Mouse (Mus musculus): ENCODE measurements around the gene Trim28. TPM values are rescaled to one million over a fixed set of nuclear protein-coding genes. Genes with fewer than 3 reads are reported as not detected.

Gene Trim28
- polyA plus RNA-seq, 1 experiment from 2014 or later, result 251 TPM

- peaks cover 12% of the 10 kb centered on the region for H3K4me1 ChIP-seq (ENCODE audit: control insufficient read depth, insufficient read depth, low read length)
- H3K27ac ChIP-seq (ENCODE audit: low read depth, low read length), result no peak overlapping the region
- peaks cover 32% of the 10 kb centered on the region for H3K36me3 ChIP-seq (ENCODE audit: control insufficient read depth, insufficient read depth, low read length)
- H3K4me2 ChIP-seq (ENCODE audit: low read depth, low read length), result no peak overlapping the region
- WGBS, result 96% methylated on average over 25 of the region's 25 CpGs
- H3K9ac ChIP-seq (replicated peaks; ENCODE audit: low read depth, low read length), result no peak overlapping the region
- no peaks in the 10 kb centered on the region; the same call in 1 of the 2 replicates for H3K27me3 ChIP-seq (ENCODE audit: control insufficient read depth, insufficient read depth, low read length)
- H3K9me3 ChIP-seq (ENCODE audit: control insufficient read depth, low read length), result no peaks in the 10 kb centered on the region
- no peak overlapping the region for H3K4me3 ChIP-seq (ENCODE audit: low read depth, low read length)
- no peak for ATAC-seq (ENCODE audit: low read depth)
Observed at GRCm38 (mm10) chr7:12970906-12971305, 28.0 kb upstream of the Trim28 start.

DNA sequence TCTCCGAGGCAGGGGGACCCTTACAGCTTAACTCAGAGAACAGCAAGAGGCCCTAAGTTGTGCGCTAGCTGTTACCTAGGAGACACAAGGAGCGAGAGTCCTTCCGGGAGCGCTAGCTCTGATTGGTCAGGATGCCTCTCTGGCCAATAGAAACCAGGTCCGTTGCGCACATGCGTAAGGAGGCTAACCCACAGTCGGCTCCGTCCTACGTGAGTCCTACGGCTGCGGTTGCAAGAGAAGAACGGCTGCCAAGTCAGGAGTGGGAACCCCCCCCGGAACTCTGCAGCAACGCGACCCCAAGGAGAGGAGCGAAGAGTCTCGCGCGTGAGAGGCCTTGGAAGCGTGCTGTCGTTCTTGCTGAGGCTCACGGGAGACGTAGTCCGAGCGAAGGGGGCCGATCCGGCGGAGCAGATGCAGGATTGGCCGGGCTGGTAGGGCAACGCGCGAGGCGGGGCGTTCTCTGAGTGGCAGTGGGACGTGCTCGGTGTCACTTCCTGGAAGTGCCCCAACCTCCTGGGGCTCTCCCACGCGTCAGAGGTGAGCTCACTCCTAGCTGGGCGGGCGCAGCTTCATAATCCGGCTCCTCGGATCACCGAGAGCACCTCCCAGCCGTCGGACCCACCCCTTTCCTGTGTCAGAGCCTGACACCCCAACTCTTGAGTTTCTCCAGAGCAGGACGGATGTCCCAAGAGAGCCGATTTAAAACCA lies 21.1 kb upstream of the Trim28 start, which contains the start of gene Zfp446:
Zfp446 (plus strand) TSS at position 167 of the 708 bp plus-strand sequence.
- Histone ChIP-seq H3K27ac (ENCODE audit: low read depth, low read length) (peak within 1 kb of the TSS; percentile 82), H3K4me1 (ENCODE audit: control insufficient read depth, insufficient read depth, low read length) (peaks cover 6% of the 10 kb centered on the region; the same call in 1 of the 2 replicates), H3K9ac (replicated peaks; ENCODE audit: low read depth, low read length) (peak within 1 kb of the TSS; percentile 63), H3K27me3 (ENCODE audit: control insufficient read depth, insufficient read depth, low read length) (no peaks in the 10 kb centered on the region), H3K9me3 (ENCODE audit: control insufficient read depth, low read length) (no peaks in the 10 kb centered on the region), H3K4me2 (ENCODE audit: low read depth, low read length) (peak within 1 kb of the TSS; percentile 71), H3K36me3 (ENCODE audit: control insufficient read depth, insufficient read depth, low read length) (no peaks in the 10 kb centered on the region), H3K4me3 (ENCODE audit: low read depth, low read length) (peak within 1 kb of the TSS; percentile 43)
- ATAC-seq (ENCODE audit: low read depth), result peak; percentile 99
- under 1% methylated on average over 49 of the region's 49 CpGs for WGBS

DNA sequence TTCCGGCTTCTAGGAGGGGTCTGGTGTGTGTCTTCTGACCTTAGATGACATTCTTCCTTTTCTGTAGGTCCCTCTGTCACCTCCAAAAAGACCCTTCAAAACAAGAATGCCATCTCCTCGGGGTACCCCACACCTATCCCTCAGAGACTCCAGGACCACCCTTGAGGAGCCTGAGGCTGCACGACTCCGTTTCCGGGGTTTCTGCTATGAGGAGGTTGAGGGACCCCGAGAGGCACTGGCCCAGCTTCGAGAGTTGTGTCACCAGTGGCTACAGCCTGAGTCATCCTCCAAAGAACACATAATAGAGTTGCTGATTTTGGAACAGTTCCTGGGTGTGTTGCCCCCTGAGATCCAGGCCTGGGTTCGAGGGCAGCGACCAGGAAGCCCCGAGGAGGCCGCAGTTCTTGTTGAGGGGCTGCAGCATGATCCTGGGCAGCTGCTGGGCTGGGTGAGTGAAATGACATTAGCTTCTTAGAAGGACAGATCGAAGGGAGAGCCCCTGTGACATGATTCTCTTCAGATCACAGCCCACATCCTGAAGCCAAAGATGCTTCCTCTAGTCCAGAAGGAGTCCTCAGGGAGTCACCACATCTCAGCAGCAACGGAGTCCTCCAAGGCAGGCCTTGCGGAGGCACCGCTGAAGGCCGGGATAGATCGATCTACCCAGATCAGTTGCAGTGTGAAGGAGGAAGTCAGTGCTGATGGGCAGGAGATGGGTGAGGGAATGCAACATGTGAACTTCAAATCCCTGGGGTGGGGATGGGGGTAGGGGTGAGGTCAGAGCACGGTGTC lies 19.8 kb upstream of the Trim28 start:
- Histone ChIP-seq H3K9me3 (ENCODE audit: control insufficient read depth, low read length) (no peaks in the 10 kb centered on the region), H3K4me3 (ENCODE audit: low read depth, low read length) (0 out of 2 replicates have a peak overlapping the region, but pooled peaks have one; percentile 43), H3K36me3 (ENCODE audit: control insufficient read depth, insufficient read depth, low read length) (no peaks in the 10 kb centered on the region), H3K4me2 (ENCODE audit: low read depth, low read length) (peak overlapping the region; percentile 71; the same call in 1 of the 2 replicates), H3K9ac (replicated peaks; ENCODE audit: low read depth, low read length) (peak overlapping the region; percentile 63; the same call in 1 of the 2 replicates), H3K4me1 (ENCODE audit: control insufficient read depth, insufficient read depth, low read length) (peaks cover 6% of the 10 kb centered on the region; the same call in 1 of the 2 replicates), H3K27ac (ENCODE audit: low read depth, low read length) (peak overlapping the region; percentile 82; the same call in 1 of the 2 replicates), H3K27me3 (ENCODE audit: control insufficient read depth, insufficient read depth, low read length) (no peaks in the 10 kb centered on the region)
- WGBS, result 84% methylated on average over 18 of the region's 18 CpGs
- no peak for ATAC-seq (ENCODE audit: low read depth)

DNA sequence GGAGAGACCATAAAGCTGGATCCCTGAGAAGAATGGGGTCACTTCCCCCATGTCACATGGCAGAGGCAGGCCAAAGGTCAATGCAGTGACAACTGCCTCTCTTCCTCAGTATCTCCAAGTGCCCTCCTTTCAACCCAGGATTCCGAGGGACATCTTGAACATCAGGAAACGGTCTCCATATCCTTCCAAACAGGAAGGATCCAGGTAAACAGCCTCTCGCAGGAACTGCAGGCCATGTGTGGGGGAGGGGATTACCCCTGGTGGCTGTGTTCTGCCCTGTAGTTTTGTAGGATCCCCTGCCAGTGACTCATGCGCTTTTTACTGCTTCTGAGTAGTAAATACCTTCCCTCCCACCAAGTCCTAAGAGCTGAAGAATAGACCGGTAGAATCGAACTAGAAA lies 19.1 kb upstream of the Trim28 start:
- no peaks in the 10 kb centered on the region for H3K36me3 ChIP-seq (ENCODE audit: control insufficient read depth, insufficient read depth, low read length)
- H3K4me1 ChIP-seq (ENCODE audit: control insufficient read depth, insufficient read depth, low read length), result peaks cover 6% of the 10 kb centered on the region; the same call in 1 of the 2 replicates
- no peak overlapping the region for H3K4me2 ChIP-seq (ENCODE audit: low read depth, low read length)
- H3K4me3 ChIP-seq (ENCODE audit: low read depth, low read length), result no peak overlapping the region
- no peaks in the 10 kb centered on the region for H3K27me3 ChIP-seq (ENCODE audit: control insufficient read depth, insufficient read depth, low read length)
- no peak overlapping the region for H3K27ac ChIP-seq (ENCODE audit: low read depth, low read length)
- no peaks in the 10 kb centered on the region for H3K9me3 ChIP-seq (ENCODE audit: control insufficient read depth, low read length)
- WGBS, result 37% methylated on average over 6 of the region's 6 CpGs
- no peak for ATAC-seq (ENCODE audit: low read depth)
- H3K9ac ChIP-seq (replicated peaks; ENCODE audit: low read depth, low read length), result no peak overlapping the region

DNA sequence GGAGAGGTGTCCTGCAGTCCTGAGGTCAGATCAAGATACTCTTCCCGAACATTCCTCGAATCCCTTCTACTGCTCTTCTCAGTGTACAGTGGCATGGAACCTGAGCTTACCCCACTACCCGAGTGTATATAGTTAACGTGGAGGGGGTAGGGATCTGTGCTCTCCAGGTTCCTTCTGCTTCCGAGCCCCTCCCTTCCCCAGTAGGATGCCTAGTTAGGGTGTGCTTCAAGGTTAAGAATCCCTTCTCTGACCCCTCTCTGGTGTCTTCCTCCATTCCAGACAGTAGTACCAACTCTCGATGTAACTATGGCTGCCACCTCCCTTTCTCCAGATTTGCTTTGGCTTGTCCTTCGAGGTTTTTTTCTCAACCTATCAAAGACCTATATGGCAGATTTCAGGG lies 18.6 kb upstream of the Trim28 start:
- Histone ChIP-seq H3K4me2 (ENCODE audit: low read depth, low read length) (no peak overlapping the region), H3K36me3 (ENCODE audit: control insufficient read depth, insufficient read depth, low read length) (no peaks in the 10 kb centered on the region), H3K27me3 (ENCODE audit: control insufficient read depth, insufficient read depth, low read length) (no peaks in the 10 kb centered on the region), H3K9me3 (ENCODE audit: control insufficient read depth, low read length) (no peaks in the 10 kb centered on the region), H3K27ac (ENCODE audit: low read depth, low read length) (no peak overlapping the region), H3K4me1 (ENCODE audit: control insufficient read depth, insufficient read depth, low read length) (peaks cover 6% of the 10 kb centered on the region; the same call in 1 of the 2 replicates), H3K9ac (replicated peaks; ENCODE audit: low read depth, low read length) (no peak overlapping the region), H3K4me3 (ENCODE audit: low read depth, low read length) (no peak overlapping the region)
- 88% methylated on average over 7 of the region's 7 CpGs for WGBS
- no peak for ATAC-seq (ENCODE audit: low read depth)

DNA sequence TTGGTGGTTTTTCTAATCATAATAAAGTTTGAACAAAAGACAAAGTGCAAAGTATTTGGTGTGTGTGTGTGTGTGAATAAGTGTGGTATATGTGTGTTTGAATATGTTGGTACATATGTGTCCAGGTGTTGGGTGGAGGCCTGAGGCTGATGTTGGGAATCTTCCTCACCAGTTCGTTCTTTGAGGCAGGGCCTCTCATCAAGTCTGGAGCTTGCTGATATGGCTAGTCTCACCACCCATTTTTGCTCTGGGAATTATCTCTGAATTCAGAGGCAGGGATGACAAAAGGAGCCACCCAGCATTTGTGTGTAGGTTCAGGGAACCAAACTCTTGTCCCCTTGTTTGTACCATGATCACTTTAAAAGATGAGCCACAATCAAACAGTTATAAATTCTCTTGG lies 13.2 kb upstream of the Trim28 start:
- 81% methylated on average over 1 of the region's 1 CpGs for WGBS
- Histone ChIP-seq H3K4me2 (ENCODE audit: low read depth, low read length) (no peak overlapping the region), H3K9me3 (ENCODE audit: control insufficient read depth, low read length) (no peaks in the 10 kb centered on the region), H3K4me1 (ENCODE audit: control insufficient read depth, insufficient read depth, low read length) (no peaks in the 10 kb centered on the region), H3K27ac (ENCODE audit: low read depth, low read length) (no peak overlapping the region), H3K4me3 (ENCODE audit: low read depth, low read length) (no peak overlapping the region), H3K27me3 (ENCODE audit: control insufficient read depth, insufficient read depth, low read length) (no peaks in the 10 kb centered on the region), H3K9ac (replicated peaks; ENCODE audit: low read depth, low read length) (no peak overlapping the region), H3K36me3 (ENCODE audit: control insufficient read depth, insufficient read depth, low read length) (no peaks in the 10 kb centered on the region)
- ATAC-seq (ENCODE audit: low read depth), result no peak

- no peak overlapping the region for H3K27ac ChIP-seq (ENCODE audit: low read depth, low read length)
- no peaks in the 10 kb centered on the region for H3K27me3 ChIP-seq (ENCODE audit: control insufficient read depth, insufficient read depth, low read length)
- H3K4me3 ChIP-seq (ENCODE audit: low read depth, low read length), result no peak overlapping the region
- no peak overlapping the region for H3K4me2 ChIP-seq (ENCODE audit: low read depth, low read length)
- no peak for ATAC-seq (ENCODE audit: low read depth)
- no peaks in the 10 kb centered on the region for H3K36me3 ChIP-seq (ENCODE audit: control insufficient read depth, insufficient read depth, low read length)
- H3K4me1 ChIP-seq (ENCODE audit: control insufficient read depth, insufficient read depth, low read length), result no peaks in the 10 kb centered on the region
- 90% methylated on average over 8 of the region's 8 CpGs for WGBS
- no peak overlapping the region for H3K9ac ChIP-seq (replicated peaks; ENCODE audit: low read depth, low read length)
- no peaks in the 10 kb centered on the region for H3K9me3 ChIP-seq (ENCODE audit: control insufficient read depth, low read length)
Observed at GRCm38 (mm10) chr7:12986906-12987305, 12.0 kb upstream of the Trim28 start.

DNA sequence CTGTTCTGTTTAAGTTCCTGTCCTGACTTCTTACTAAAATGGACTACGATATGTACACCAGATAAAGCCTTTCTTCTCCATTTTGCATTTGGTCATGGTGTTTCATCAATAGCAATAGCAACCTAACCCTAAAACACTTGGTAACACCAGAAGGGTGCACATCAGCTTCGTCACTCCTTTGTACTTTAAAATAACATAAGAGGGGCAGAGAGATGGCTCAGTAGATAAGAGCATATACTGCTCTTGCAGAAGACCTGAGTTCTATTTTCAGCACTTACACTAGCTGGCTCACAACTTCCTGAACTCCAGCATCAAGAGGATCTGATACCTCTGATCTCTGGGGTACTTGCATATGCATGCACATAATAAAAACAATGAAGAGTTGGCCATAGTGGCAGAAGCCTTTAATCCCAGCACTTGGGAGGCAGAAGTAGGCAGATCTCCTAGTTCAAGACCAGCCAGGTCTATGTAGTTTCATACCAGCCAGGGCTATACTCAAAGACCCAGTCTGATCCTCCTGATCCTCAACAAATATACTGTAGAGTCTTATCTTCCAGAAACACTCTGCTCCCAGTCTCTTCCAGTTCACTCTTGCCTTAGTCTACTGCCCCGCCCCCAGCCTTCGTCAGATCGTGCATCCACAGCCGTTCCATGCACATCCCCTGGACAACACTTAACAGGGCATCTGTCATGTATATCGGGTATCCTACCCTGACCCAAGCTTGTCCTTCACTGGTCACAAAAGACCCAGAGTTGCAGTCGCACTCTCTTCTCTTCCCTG lies 11.3 kb upstream of the Trim28 start:
- no peaks in the 10 kb centered on the region for H3K36me3 ChIP-seq (ENCODE audit: control insufficient read depth, insufficient read depth, low read length)
- no peak overlapping the region for H3K4me2 ChIP-seq (ENCODE audit: low read depth, low read length)
- H3K9me3 ChIP-seq (ENCODE audit: control insufficient read depth, low read length), result no peaks in the 10 kb centered on the region
- H3K4me3 ChIP-seq (ENCODE audit: low read depth, low read length), result no peak overlapping the region
- ATAC-seq (ENCODE audit: low read depth), result no peak
- 86% methylated on average over 8 of the region's 8 CpGs for WGBS
- H3K27me3 ChIP-seq (ENCODE audit: control insufficient read depth, insufficient read depth, low read length), result no peaks in the 10 kb centered on the region
- no peaks in the 10 kb centered on the region for H3K4me1 ChIP-seq (ENCODE audit: control insufficient read depth, insufficient read depth, low read length)
- no peak overlapping the region for H3K9ac ChIP-seq (replicated peaks; ENCODE audit: low read depth, low read length)
- no peak overlapping the region for H3K27ac ChIP-seq (ENCODE audit: low read depth, low read length)

Measured in neural tube, embryonic 14.5 days (tissue).